Mouse (Mus musculus): ENCODE measurements at regions not wholly inside any gene's neighbourhood (a gene's known extent, or its start where the extent isn't known, plus 50 kb on each side); places are given as distances from the start of the nearest gene placed in this dataset.

DNA sequence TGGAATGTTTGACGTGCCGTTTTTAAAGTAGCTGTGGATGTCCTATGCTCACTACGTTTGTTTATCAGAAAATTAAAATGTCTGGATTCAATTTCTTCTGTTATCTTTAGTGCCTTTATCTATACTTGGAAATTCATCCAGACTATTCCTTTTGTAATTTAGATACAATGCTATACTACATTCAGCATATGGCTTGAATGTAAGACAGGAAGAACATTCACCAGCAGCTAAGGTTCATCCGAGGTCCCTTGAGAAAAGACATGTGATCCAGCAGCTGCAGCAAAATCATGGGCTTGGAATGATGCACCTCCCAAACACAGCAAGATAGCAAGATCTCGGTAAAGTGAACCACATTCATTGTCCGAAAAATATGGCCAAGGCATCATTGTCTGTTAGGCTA, 113.3 kb downstream of the Postn start:
- TF ChIP-seq CTCF (conservative IDR thresholded peaks at IDR 0.05; ENCODE audit: insufficient read depth, insufficient read length, low read depth, low read length) = no peak
- TF ChIP-seq POLR2A (IDR thresholded peaks at IDR 0.05; ENCODE audit: low read depth, low read length) = no peak
